Mouse (Mus musculus): ENCODE data around the gene Wfdc8. TPM values are rescaled to one million over a fixed set of nuclear protein-coding genes. Genes with fewer than 3 reads are reported as not detected.

Gene Wfdc8
- not detected for polyA plus RNA-seq (2017; shearing (Covaris generic))

GRCm38 (mm10) chr2:164613471-164613870 lies at the start of gene Wfdc8, which contains the start of gene Wfdc6b:
Wfdc8 (minus strand) TSS chr2:164613626.
Wfdc6b (plus strand) TSS chr2:164613522.

DNA sequence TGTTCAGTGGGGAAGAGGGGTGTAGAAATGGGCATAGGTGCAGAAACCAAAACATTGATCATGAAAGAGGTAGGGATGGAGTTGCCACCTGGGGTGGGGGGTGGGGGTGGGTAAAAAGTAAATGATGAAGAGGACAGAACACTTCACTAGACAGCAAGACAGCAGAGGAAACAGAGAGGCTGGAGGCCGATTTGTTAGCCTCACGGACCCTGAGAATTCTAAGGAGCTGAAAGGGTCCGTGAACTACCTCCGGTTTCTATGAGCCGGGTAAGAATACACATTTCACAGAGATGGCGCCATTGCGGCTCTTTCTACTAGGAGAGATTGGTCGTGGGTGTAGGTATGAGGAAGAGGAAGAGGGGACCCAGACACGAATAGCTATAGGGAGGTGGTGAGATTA lies 43.1 kb upstream of the Wfdc8 start, which contains the start of gene Wfdc9:
Gene Wfdc9 (minus strand): TSS at position 101 of the 400 bp plus-strand sequence.

DNA sequence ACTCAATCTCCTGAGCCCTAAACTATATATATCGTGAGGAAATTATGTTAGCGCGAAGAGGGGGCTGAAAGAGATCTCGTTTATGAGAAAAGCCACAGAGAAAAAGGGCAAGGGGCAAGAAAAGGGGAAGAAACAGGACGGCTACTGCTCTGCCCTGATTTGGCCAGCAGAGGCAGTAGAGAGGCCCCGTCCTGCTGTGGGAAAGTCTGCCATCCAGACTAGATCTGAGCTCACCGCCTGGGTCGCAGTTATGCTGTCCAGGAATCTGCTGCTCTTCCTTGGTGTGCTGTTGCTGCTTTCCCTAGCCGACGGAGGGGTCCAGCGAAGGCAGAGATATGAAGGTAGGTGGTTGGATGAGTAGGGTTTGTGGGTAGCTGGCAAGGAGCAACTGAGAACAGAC lies 42.4 kb upstream of the Wfdc8 start, which contains the start of gene Wfdc10:
Gene Wfdc10 (plus strand): TSS at position 189 of the 400 bp plus-strand sequence.

GRCm38 (mm10) chr2:164638696-164639095 lies 25.3 kb upstream of the Wfdc8 start, which contains the start of gene Wfdc16:
Wfdc16 (minus strand) TSS chr2:164638796.

DNA sequence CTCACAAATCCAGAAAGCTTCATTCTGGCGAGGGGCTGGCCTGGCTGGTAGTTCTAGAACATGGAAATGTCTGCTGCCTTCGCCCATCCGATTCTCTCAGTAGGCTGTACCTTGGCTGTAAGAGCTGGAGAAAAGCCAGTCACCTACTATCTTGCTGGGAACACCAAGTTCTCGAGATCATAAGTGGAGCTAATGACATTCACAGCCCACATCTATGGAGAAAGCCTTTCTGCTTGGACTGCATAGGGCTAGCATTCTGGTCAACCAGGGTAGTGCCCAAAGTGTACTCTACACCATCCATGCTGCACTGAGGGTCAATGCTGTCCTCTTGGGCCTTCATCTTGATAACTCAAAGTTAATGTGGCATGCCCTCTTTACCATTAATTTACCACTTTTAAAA lies 19.9 kb downstream of the Wfdc8 start, which contains the start of gene Eppin:
Gene Eppin (minus strand): TSS at position 101 of the 400 bp plus-strand sequence.

GRCm38 (mm10) chr2:164585025-164585725 lies 28.3 kb downstream of the Wfdc8 start, which contains the start of gene Wfdc6a:
Wfdc6a (minus strand) TSS chr2:164585447.

DNA sequence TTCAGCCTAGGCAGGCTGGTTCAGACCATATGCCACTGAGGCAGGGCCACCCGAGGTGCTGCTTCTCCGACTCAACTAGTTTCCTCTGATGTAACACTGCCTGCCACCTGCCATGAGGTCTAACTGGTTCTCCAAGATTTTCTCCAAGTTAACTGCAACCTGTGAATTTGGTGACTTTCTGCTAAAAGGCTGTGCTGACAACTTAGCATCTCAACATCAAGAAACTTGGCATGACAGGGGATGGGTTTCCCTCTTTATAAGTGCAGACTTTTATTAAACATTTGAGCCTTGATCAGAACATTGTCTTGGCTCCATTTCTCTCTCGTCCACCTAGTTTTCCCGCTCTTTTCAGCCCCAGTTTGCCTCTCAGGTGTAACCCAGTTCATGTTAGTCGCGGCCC lies 40.1 kb downstream of the Wfdc8 start, which contains the start of gene Spint3:
Gene Spint3 (minus strand): TSS at position 101 of the 400 bp plus-strand sequence.

DNA sequence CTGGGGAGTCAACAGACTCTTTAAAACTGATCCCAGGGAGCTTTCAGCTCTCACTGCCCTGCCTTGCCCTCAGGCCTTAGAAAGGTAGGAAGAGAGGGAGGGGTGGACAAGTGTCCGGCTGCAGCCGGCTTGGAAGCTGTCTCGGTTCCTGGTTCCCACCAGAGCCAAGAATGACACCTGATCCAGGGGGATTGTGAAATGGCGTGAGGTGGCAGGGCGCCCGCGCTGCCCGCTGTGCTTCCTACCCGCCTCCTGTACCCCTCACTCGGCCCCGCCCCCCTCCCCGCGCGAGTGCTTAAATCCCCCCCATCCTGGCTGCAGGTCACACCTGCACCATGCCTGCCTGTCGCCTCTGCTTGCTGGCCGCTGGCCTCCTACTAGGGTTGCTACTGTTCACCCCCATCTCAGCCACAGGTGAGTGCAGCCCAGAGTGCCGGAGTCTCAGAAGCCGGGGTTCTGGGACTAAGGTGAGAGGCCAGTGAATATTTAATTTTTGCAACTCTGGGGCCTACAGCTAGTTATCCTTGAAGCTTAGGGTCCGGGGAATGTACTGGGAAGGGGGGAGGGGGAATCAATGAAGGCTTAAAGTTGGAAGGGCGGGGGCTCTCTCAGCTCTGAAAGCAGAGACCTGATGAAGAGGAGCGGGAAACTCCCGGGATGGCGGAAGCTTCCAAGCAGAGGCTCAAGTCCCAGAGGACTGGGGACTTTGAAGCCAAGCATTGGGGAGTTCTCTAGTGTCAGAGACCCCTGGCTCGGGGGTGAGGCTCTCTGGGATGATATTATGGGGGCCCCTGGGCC lies 50.8 kb downstream of the Wfdc8 start, which contains the start of gene Wfdc2:
Gene Wfdc2 (plus strand): TSS at position 23 of the 798 bp plus-strand sequence.

Other genes with a start within 250 kb of the Wfdc8 start
- gene Slpi, start 224.5 kb downstream of the Wfdc8 start, polyA plus RNA-seq (2017; shearing (Covaris generic)) = 9.6 TPM
- not detected for gene Rbpjl, start 210.5 kb downstream of the Wfdc8 start, polyA plus RNA-seq (2017; shearing (Covaris generic))
- gene Matn4, start 208.5 kb downstream of the Wfdc8 start, polyA plus RNA-seq (2017; shearing (Covaris generic)) = not detected
- gene Sdc4, start 169.7 kb downstream of the Wfdc8 start, polyA plus RNA-seq (2017; shearing (Covaris generic)) = 0.32 TPM
- gene Sys1, start 156.7 kb downstream of the Wfdc8 start, polyA plus RNA-seq (2017; shearing (Covaris generic)) = 101 TPM
- gene Gm20458, start 152.7 kb downstream of the Wfdc8 start, polyA plus RNA-seq (2017; shearing (Covaris generic)) = 5.4 TPM
- not detected for gene Trp53tg5, start 139.9 kb downstream of the Wfdc8 start, polyA plus RNA-seq (2017; shearing (Covaris generic))
- 0.53 TPM for gene Dbndd2, start 127.5 kb downstream of the Wfdc8 start, polyA plus RNA-seq (2017; shearing (Covaris generic))
- gene Pigt, start 116.1 kb downstream of the Wfdc8 start, polyA plus RNA-seq (2017; shearing (Covaris generic)) = 16.2 TPM
- gene Wfdc2, start 51.2 kb downstream of the Wfdc8 start, polyA plus RNA-seq (2017; shearing (Covaris generic)) = not detected
- gene Spint3, start 40.2 kb downstream of the Wfdc8 start, polyA plus RNA-seq (2017; shearing (Covaris generic)) = not detected
- gene Wfdc6a, start 28.2 kb downstream of the Wfdc8 start, polyA plus RNA-seq (2017; shearing (Covaris generic)) = not detected
- gene Eppin, start 20.0 kb downstream of the Wfdc8 start, polyA plus RNA-seq (2017; shearing (Covaris generic)) = not detected
- not detected for gene Wfdc6b, start 104 bp downstream of the Wfdc8 start, polyA plus RNA-seq (2017; shearing (Covaris generic))
- gene Wfdc16, start 25.2 kb upstream of the Wfdc8 start, polyA plus RNA-seq (2017; shearing (Covaris generic)) = not detected
- not detected for gene Wfdc10, start 42.4 kb upstream of the Wfdc8 start, polyA plus RNA-seq (2017; shearing (Covaris generic))
- gene Wfdc9, start 43.0 kb upstream of the Wfdc8 start, polyA plus RNA-seq (2017; shearing (Covaris generic)) = not detected
- gene Wfdc11, start 60.5 kb upstream of the Wfdc8 start, polyA plus RNA-seq (2017; shearing (Covaris generic)) = not detected
- not detected for gene Wfdc13, start 71.5 kb upstream of the Wfdc8 start, polyA plus RNA-seq (2017; shearing (Covaris generic))
- not detected for gene Spint4, start 84.9 kb upstream of the Wfdc8 start, polyA plus RNA-seq (2017; shearing (Covaris generic))
- gene Spint5, start 101.7 kb upstream of the Wfdc8 start, polyA plus RNA-seq (2017; shearing (Covaris generic)) = not detected
- not detected for gene Wfdc3, start 132.3 kb upstream of the Wfdc8 start, polyA plus RNA-seq (2017; shearing (Covaris generic))
- gene Dnttip1, start 132.4 kb upstream of the Wfdc8 start, polyA plus RNA-seq (2017; shearing (Covaris generic)) = 68.5 TPM
- gene Ube2c, start 156.3 kb upstream of the Wfdc8 start, polyA plus RNA-seq (2017; shearing (Covaris generic)) = 0.45 TPM
- not detected for gene Tnnc2, start 166.3 kb upstream of the Wfdc8 start, polyA plus RNA-seq (2017; shearing (Covaris generic))
- 5.0 TPM for gene Snx21, start 172.2 kb upstream of the Wfdc8 start, polyA plus RNA-seq (2017; shearing (Covaris generic))
- gene Acot8, start 191.3 kb upstream of the Wfdc8 start, polyA plus RNA-seq (2017; shearing (Covaris generic)) = 24.1 TPM
- 2.2 TPM for gene Zswim3, start 191.5 kb upstream of the Wfdc8 start, polyA plus RNA-seq (2017; shearing (Covaris generic))
- 21.6 TPM for gene Zswim1, start 209.1 kb upstream of the Wfdc8 start, polyA plus RNA-seq (2017; shearing (Covaris generic))
- gene Spata25, start 214.9 kb upstream of the Wfdc8 start, polyA plus RNA-seq (2017; shearing (Covaris generic)) = not detected
- gene Ctsa, start 219.2 kb upstream of the Wfdc8 start, polyA plus RNA-seq (2017; shearing (Covaris generic)) = 109 TPM
- gene Neurl2, start 219.8 kb upstream of the Wfdc8 start, polyA plus RNA-seq (2017; shearing (Covaris generic)) = 1.9 TPM
- 0.31 TPM for gene Pltp, start 244.1 kb upstream of the Wfdc8 start, polyA plus RNA-seq (2017; shearing (Covaris generic))

Data from naive thymus-derived CD4-positive, alpha-beta T cell, adult 5 months (primary cell).